Mouse (Mus musculus) right cerebral cortex, postnatal 36 days (tissue): ENCODE results near the gene Ctrb1.

Experiments used
- DNase-seq, 2 experiments: peaks; one replicate each; pipeline ENCODE4 v3.0.0; 2022; ENCODE audit warnings: low spot score in 2 of 2, mixed read lengths in 1 of 2

Ctrb1 gene

GRCm38 (mm10) chr8:111690960-111691445, at the start of gene Ctrb1:
Ctrb1 (minus strand) TSS chr8:111691010.
- DNase-seq, result no peak

- no peak for DNase-seq
Measured at GRCm38 (mm10) chr8:111740301-111740711, 49.5 kb upstream of the Ctrb1 start.

GRCm38 (mm10) chr8:111739604-111740003, 48.8 kb upstream of the Ctrb1 start:
- no peak for DNase-seq

- DNase-seq, result no peak
Measured at GRCm38 (mm10) chr8:111738867-111739266, 48.1 kb upstream of the Ctrb1 start.

GRCm38 (mm10) chr8:111736321-111736720, 45.5 kb upstream of the Ctrb1 start:
- peak; percentile 60 to 64 for DNase-seq

GRCm38 (mm10) chr8:111735791-111736190, 45.0 kb upstream of the Ctrb1 start:
- DNase-seq, result no peak

- DNase-seq, result no peak
Measured at GRCm38 (mm10) chr8:111735335-111735761, 44.5 kb upstream of the Ctrb1 start.

GRCm38 (mm10) chr8:111734244-111734960, 43.6 kb upstream of the Ctrb1 start:
- no peak for DNase-seq

- no peak for DNase-seq
Measured at GRCm38 (mm10) chr8:111733581-111734243, 42.9 kb upstream of the Ctrb1 start.

- no peak for DNase-seq
Measured at GRCm38 (mm10) chr8:111732406-111733085, 41.7 kb upstream of the Ctrb1 start.

GRCm38 (mm10) chr8:111732004-111732403, 41.2 kb upstream of the Ctrb1 start:
- peak; percentile 93 to 94 for DNase-seq

- no peak for DNase-seq
Measured at GRCm38 (mm10) chr8:111731231-111731977, 40.6 kb upstream of the Ctrb1 start.

GRCm38 (mm10) chr8:111729233-111730170, 38.7 kb upstream of the Ctrb1 start:
- DNase-seq, result no peak

- no peak for DNase-seq
Measured at GRCm38 (mm10) chr8:111728481-111728880, 37.7 kb upstream of the Ctrb1 start.

GRCm38 (mm10) chr8:111727553-111727952, 36.7 kb upstream of the Ctrb1 start:
- no peak for DNase-seq

GRCm38 (mm10) chr8:111726102-111726900, 35.5 kb upstream of the Ctrb1 start:
- DNase-seq, result peak; percentile 73 to 76

- DNase-seq, result no peak
Measured at GRCm38 (mm10) chr8:111725341-111725740, 34.5 kb upstream of the Ctrb1 start.

- no peak for DNase-seq
Measured at GRCm38 (mm10) chr8:111720115-111720544, 29.3 kb upstream of the Ctrb1 start.

GRCm38 (mm10) chr8:111718937-111719336, 28.1 kb upstream of the Ctrb1 start:
- DNase-seq, result no peak

- DNase-seq, result no peak
Measured at GRCm38 (mm10) chr8:111717866-111718265, 27.1 kb upstream of the Ctrb1 start.
